Mouse (Mus musculus): ENCODE results near the gene Npff.

Gene Npff

DNA sequence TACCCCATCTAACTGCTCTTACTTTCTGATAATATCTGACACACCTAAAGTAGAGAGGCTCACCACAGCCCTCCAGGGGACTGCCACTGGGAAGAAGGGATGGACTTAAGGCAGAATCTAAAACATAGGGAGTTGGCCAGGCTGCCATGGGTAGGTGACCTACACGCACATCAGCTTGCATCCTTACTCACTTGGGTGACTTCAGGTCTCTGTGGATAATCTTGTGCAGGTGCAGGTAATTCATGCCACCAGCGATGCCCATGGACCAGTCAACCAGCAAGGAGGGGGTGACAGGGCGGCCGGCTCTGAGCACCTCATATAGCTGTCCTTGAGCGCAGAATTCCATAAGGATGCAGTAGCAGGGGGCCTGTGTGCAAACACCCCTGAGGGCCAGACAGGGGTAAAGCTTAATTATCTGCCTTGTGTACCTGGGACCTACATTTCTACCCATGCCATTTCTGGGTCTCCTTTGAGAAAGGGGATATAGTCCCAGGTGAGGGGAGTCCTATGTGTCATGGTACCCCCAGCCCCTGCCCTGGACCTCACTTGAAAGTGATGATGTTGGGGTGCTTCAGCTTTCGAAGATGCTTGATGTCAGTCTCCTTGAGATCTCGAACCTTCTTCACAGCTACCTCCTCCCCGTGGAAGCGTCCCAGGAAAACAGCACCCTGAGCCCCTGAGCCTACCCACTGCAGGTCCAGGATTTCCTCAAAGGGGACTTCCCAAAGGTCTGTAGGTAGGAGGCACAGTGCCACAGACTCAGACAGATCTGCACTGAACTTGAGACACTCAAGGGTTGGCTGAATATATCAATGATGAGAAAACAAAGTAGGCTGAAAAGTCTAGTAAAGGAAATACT is 20.6 kb downstream of the Npff start:
- no peak for DNase-seq (ENCODE audit: low spot score in 2 of 2)

GRCm38 (mm10) chr15:102503447-102503846 is 21.3 kb downstream of the Npff start, which contains the start of gene Gm10337:
TSS of gene Gm10337 (plus strand) at chr15:102503722.
- DNase-seq (ENCODE audit: low spot score in 2 of 2) = no peak

DNA sequence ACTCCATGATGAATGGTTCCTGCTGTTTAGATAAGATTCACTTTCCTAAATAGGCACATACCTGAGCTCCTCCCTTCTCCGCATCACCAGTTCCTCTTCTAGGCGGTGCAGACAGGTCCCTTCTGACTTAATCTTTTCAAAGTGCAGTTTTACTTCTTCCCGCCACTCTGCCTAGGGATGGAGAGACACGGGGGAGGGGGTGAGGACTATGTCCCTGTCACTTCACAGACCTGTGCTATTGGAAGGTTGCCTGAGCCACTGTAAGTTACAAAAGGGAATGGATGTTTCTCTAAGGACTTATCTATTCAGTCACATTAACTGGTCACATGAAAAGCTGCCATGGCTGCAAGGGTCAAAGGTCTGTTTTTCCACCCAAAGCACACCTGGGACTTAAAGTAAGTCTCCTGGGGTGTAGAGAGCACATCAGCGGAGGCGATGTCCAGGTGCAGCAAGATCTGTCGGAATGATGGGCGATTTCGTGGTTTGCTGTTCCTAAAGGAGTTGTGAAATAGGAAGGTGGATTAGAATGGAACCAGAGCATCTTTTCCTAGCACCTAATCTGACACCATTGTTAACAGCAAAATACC is 22.4 kb downstream of the Npff start:
- no peak for DNase-seq (ENCODE audit: low spot score in 2 of 2)

- DNase-seq (ENCODE audit: low spot score in 2 of 2) = no peak
Observed at GRCm38 (mm10) chr15:102501084-102501814, 23.5 kb downstream of the Npff start.

- no peak for DNase-seq (ENCODE audit: low spot score in 2 of 2)
Observed at GRCm38 (mm10) chr15:102500479-102500878, 24.3 kb downstream of the Npff start.

- no peak for DNase-seq (ENCODE audit: low spot score in 2 of 2)
Observed at GRCm38 (mm10) chr15:102499851-102500250, 24.9 kb downstream of the Npff start.

DNA sequence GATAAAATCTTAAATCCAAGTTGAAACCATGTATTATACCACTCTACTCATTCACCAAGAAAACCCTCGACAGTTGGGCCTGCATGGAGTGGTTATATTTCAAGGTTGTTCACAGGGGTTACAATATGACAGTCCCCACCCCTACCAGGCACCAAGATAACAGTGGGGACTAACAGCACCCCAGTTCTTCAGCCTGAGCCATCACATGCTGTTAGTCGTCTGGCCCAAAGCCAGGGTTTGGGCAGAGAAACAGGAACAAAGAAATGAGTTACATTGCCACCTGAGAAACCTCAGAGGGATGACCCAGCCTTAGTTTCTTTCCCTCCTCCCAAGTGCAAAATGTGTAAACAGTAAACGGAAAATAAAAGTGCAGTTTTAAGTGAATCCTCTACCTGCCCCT is 25.4 kb downstream of the Npff start:
- no peak for DNase-seq (ENCODE audit: low spot score in 2 of 2)

DNA sequence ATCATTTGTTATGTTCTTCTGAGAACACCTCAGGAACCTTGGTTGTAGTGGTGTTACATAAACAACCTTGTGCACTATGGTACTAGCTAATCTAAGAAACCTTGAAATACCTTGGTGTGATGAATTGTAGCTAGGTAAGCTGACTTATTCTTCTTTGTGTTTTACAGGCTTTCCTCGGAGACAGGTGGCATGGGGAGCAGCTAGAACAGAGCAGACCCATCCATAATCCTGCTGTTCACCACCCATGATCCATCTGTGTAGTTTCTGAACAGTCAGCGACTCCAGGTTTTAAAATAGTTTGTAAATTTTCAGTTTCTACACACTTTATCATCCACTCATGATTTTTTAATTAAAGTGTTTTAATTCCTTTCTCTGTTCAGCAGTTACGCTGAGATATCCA is 26.4 kb downstream of the Npff start:
- DNase-seq (ENCODE audit: low spot score in 2 of 2) = no peak

- DNase-seq (ENCODE audit: low spot score in 2 of 2) = no peak
Observed at GRCm38 (mm10) chr15:102487664-102488063, 37.1 kb downstream of the Npff start.

GRCm38 (mm10) chr15:102485853-102486252 is 38.9 kb downstream of the Npff start:
- DNase-seq (ENCODE audit: low spot score in 2 of 2) = no peak

DNA sequence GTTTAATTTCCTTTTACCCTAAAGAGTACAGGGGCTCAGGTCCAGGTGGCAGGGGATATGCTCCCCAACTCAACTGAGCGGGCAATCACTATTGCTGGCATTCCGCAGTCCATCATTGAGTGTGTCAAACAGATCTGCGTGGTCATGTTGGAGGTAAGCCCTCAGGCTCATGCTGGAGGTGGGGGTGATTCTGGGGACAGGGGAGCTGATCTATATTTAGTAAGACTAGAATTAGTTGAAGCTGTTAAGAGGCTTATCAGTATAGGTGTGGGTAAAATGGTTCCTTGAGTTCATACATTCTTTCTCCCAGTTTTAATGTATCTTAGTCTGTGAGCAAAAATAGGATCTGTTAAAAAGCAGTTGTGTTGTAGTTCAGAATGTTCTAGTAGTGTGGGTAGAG is 41.6 kb downstream of the Npff start:
- no peak for DNase-seq (ENCODE audit: low spot score in 2 of 2)

GRCm38 (mm10) chr15:102474520-102474919 is 50.2 kb downstream of the Npff start:
- no peak for DNase-seq (ENCODE audit: low spot score in 2 of 2)

Measured in natural killer cell, adult 2 months (primary cell).